Mouse (Mus musculus): Measurements from ENCODE around the gene Ankrd10. TPM values are rescaled to one million over a fixed set of nuclear protein-coding genes. Genes with fewer than 3 reads are reported as not detected.

The Ankrd10 gene
- polyA plus RNA-seq, 1 experiment from 2014 or later: 21.1 TPM

- Histone ChIP-seq H3K36me3 (ENCODE audit: control insufficient read depth, insufficient read depth) (peaks cover 26% of the 10 kb centered on the region), H3K9ac (ENCODE audit: low read depth, low read length) (no peak overlapping the region), H3K27me3 (ENCODE audit: control insufficient read depth, insufficient read depth, low read depth, low read length) (no peaks in the 10 kb centered on the region), H3K4me3 (ENCODE audit: low read depth, low read length) (no peak overlapping the region), H3K4me2 (ENCODE audit: low read depth, low read length) (no peak overlapping the region), H3K27ac (ENCODE audit: low read length) (no peak overlapping the region), H3K4me1 (ENCODE audit: control insufficient read depth, low read depth, low read length) (no peaks in the 10 kb centered on the region), H3K9me3 (replicated peaks; ENCODE audit: control insufficient read depth, low read length) (no peaks in the 10 kb centered on the region)
- 49% methylated on average over 4 of the region's 4 CpGs for WGBS (ENCODE audit: insufficient replicate concordance)
- no peak for ATAC-seq (ENCODE audit: low read depth)
Measured at GRCm38 (mm10) chr8:11625084-11625483, 10.5 kb downstream of the Ankrd10 start.

- H3K4me3 ChIP-seq (ENCODE audit: low read depth, low read length): no peak overlapping the region
- no peak for ATAC-seq (ENCODE audit: low read depth)
Measured at GRCm38 (mm10) chr8:11619091-11619490, 16.5 kb downstream of the Ankrd10 start.

GRCm38 (mm10) chr8:11618063-11618462 lies 17.5 kb downstream of the Ankrd10 start:
- 83% methylated on average over 2 of the region's 2 CpGs for WGBS (ENCODE audit: insufficient replicate concordance)
- ATAC-seq (ENCODE audit: low read depth): no peak
- H3K36me3 ChIP-seq (ENCODE audit: control insufficient read depth, insufficient read depth): peaks cover 42% of the 10 kb centered on the region
- no peaks in the 10 kb centered on the region for H3K9me3 ChIP-seq (replicated peaks; ENCODE audit: control insufficient read depth, low read length)
- no peak overlapping the region for H3K27ac ChIP-seq (ENCODE audit: low read length)
- no peak overlapping the region for H3K4me2 ChIP-seq (ENCODE audit: low read depth, low read length)
- H3K4me3 ChIP-seq (ENCODE audit: low read depth, low read length): no peak overlapping the region
- no peak overlapping the region for H3K9ac ChIP-seq (ENCODE audit: low read depth, low read length)
- H3K27me3 ChIP-seq (ENCODE audit: control insufficient read depth, insufficient read depth, low read depth, low read length): no peaks in the 10 kb centered on the region
- H3K4me1 ChIP-seq (ENCODE audit: control insufficient read depth, low read depth, low read length): no peaks in the 10 kb centered on the region

More at GRCm38 (mm10) chr8:11619091-11619490, 16.5 kb downstream of the Ankrd10 start:
- H3K4me1 ChIP-seq (ENCODE audit: control insufficient read depth, low read depth, low read length): no peaks in the 10 kb centered on the region
- no peak overlapping the region for H3K27ac ChIP-seq (ENCODE audit: low read length)
- H3K4me2 ChIP-seq (ENCODE audit: low read depth, low read length): no peak overlapping the region
- no peaks in the 10 kb centered on the region for H3K27me3 ChIP-seq (ENCODE audit: control insufficient read depth, insufficient read depth, low read depth, low read length)
- H3K9me3 ChIP-seq (replicated peaks; ENCODE audit: control insufficient read depth, low read length): no peaks in the 10 kb centered on the region
- peaks cover 37% of the 10 kb centered on the region for H3K36me3 ChIP-seq (ENCODE audit: control insufficient read depth, insufficient read depth)
- WGBS (ENCODE audit: insufficient replicate concordance): 76% methylated on average over 3 of the region's 3 CpGs
- no peak overlapping the region for H3K9ac ChIP-seq (ENCODE audit: low read depth, low read length)

GRCm38 (mm10) chr8:11616294-11616693 lies 19.3 kb downstream of the Ankrd10 start:
- H3K36me3 ChIP-seq (ENCODE audit: control insufficient read depth, insufficient read depth): peaks cover 50% of the 10 kb centered on the region
- H3K4me2 ChIP-seq (ENCODE audit: low read depth, low read length): no peak overlapping the region
- H3K9me3 ChIP-seq (replicated peaks; ENCODE audit: control insufficient read depth, low read length): no peaks in the 10 kb centered on the region
- no peaks in the 10 kb centered on the region for H3K4me1 ChIP-seq (ENCODE audit: control insufficient read depth, low read depth, low read length)
- H3K27me3 ChIP-seq (ENCODE audit: control insufficient read depth, insufficient read depth, low read depth, low read length): no peaks in the 10 kb centered on the region
- 8% methylated on average over 1 of the region's 1 CpGs for WGBS (ENCODE audit: insufficient replicate concordance)
- no peak overlapping the region for H3K4me3 ChIP-seq (ENCODE audit: low read depth, low read length)
- ATAC-seq (ENCODE audit: low read depth): no peak
- no peak overlapping the region for H3K9ac ChIP-seq (ENCODE audit: low read depth, low read length)
- no peak overlapping the region for H3K27ac ChIP-seq (ENCODE audit: low read length)

GRCm38 (mm10) chr8:11614126-11614835 lies 21.3 kb downstream of the Ankrd10 start:
- WGBS (ENCODE audit: insufficient replicate concordance): 72% methylated on average over 6 of the region's 6 CpGs
- ATAC-seq (ENCODE audit: low read depth): no peak
- Histone ChIP-seq H3K9me3 (replicated peaks; ENCODE audit: control insufficient read depth, low read length) (no peaks in the 10 kb centered on the region), H3K27me3 (ENCODE audit: control insufficient read depth, insufficient read depth, low read depth, low read length) (no peaks in the 10 kb centered on the region), H3K27ac (ENCODE audit: low read length) (no peak overlapping the region), H3K9ac (ENCODE audit: low read depth, low read length) (no peak overlapping the region), H3K4me1 (ENCODE audit: control insufficient read depth, low read depth, low read length) (no peaks in the 10 kb centered on the region), H3K4me2 (ENCODE audit: low read depth, low read length) (no peak overlapping the region), H3K36me3 (ENCODE audit: control insufficient read depth, insufficient read depth) (peaks cover 40% of the 10 kb centered on the region), H3K4me3 (ENCODE audit: low read depth, low read length) (no peak overlapping the region)

- Histone ChIP-seq H3K9me3 (replicated peaks; ENCODE audit: control insufficient read depth, low read length) (no peaks in the 10 kb centered on the region), H3K36me3 (ENCODE audit: control insufficient read depth, insufficient read depth) (peaks cover 22% of the 10 kb centered on the region), H3K4me2 (ENCODE audit: low read depth, low read length) (no peak overlapping the region), H3K27ac (ENCODE audit: low read length) (no peak overlapping the region), H3K4me1 (ENCODE audit: control insufficient read depth, low read depth, low read length) (no peaks in the 10 kb centered on the region), H3K4me3 (ENCODE audit: low read depth, low read length) (no peak overlapping the region), H3K27me3 (ENCODE audit: control insufficient read depth, insufficient read depth, low read depth, low read length) (no peaks in the 10 kb centered on the region), H3K9ac (ENCODE audit: low read depth, low read length) (no peak overlapping the region)
- WGBS (ENCODE audit: insufficient replicate concordance): 83% methylated on average over 9 of the region's 9 CpGs
- ATAC-seq (ENCODE audit: low read depth): no peak
Measured at GRCm38 (mm10) chr8:11608848-11609247, 26.7 kb downstream of the Ankrd10 start.

GRCm38 (mm10) chr8:11602006-11602680 lies 33.4 kb downstream of the Ankrd10 start:
- ATAC-seq (ENCODE audit: low read depth): peak; percentile 39; the same call in 1 of the 2 replicates

GRCm38 (mm10) chr8:11600301-11600951 lies 35.1 kb downstream of the Ankrd10 start:
- ATAC-seq (ENCODE audit: low read depth): no peak
- H3K4me2 ChIP-seq (ENCODE audit: low read depth, low read length): no peak overlapping the region
- H3K9me3 ChIP-seq (replicated peaks; ENCODE audit: control insufficient read depth, low read length): no peaks in the 10 kb centered on the region
- WGBS (ENCODE audit: insufficient replicate concordance): 62% methylated on average over 5 of the region's 5 CpGs
- H3K4me3 ChIP-seq (ENCODE audit: low read depth, low read length): no peak overlapping the region
- no peak overlapping the region for H3K9ac ChIP-seq (ENCODE audit: low read depth, low read length)
- no peaks in the 10 kb centered on the region for H3K27me3 ChIP-seq (ENCODE audit: control insufficient read depth, insufficient read depth, low read depth, low read length)
- no peaks in the 10 kb centered on the region for H3K4me1 ChIP-seq (ENCODE audit: control insufficient read depth, low read depth, low read length)
- H3K36me3 ChIP-seq (ENCODE audit: control insufficient read depth, insufficient read depth): no peaks in the 10 kb centered on the region
- H3K27ac ChIP-seq (ENCODE audit: low read length): no peak overlapping the region

More at GRCm38 (mm10) chr8:11602006-11602680, 33.4 kb downstream of the Ankrd10 start:
- H3K4me3 ChIP-seq (ENCODE audit: low read depth, low read length): no peak overlapping the region
- H3K27ac ChIP-seq (ENCODE audit: low read length): no peak overlapping the region
- H3K9ac ChIP-seq (ENCODE audit: low read depth, low read length): no peak overlapping the region
- H3K4me2 ChIP-seq (ENCODE audit: low read depth, low read length): no peak overlapping the region
- H3K36me3 ChIP-seq (ENCODE audit: control insufficient read depth, insufficient read depth): no peaks in the 10 kb centered on the region
- H3K4me1 ChIP-seq (ENCODE audit: control insufficient read depth, low read depth, low read length): no peaks in the 10 kb centered on the region
- 36% methylated on average over 14 of the region's 14 CpGs for WGBS (ENCODE audit: insufficient replicate concordance)
- H3K9me3 ChIP-seq (replicated peaks; ENCODE audit: control insufficient read depth, low read length): no peaks in the 10 kb centered on the region
- H3K27me3 ChIP-seq (ENCODE audit: control insufficient read depth, insufficient read depth, low read depth, low read length): no peaks in the 10 kb centered on the region
